Mouse (Mus musculus) midbrain, embryonic 11.5 days (tissue): ENCODE measurements around the gene Ccnf. TPM values are rescaled to one million over a fixed set of nuclear protein-coding genes. Genes with fewer than 3 reads are reported as not detected.

Source experiments
- ATAC-seq: fragments of 200-750 bp; cut with Nextera tagmentation; 2 replicates; pipeline ENCODE4 v1.8.0; 2017; ENCODE audit warnings: moderate TSS enrichment, moderate library complexity; ENCODE audit not compliant: low FRiP score
- DNase-seq: peaks from one replicate; pipeline ENCODE4 v3.0.0; 2015; ENCODE audit warnings: low spot score; ENCODE audit errors: missing footprints
- H3K27ac ChIP-seq: fragments of 300-500 bp; sonication (generic); 2 replicates; pipeline ENCODE4 v1.5.1; 2014; ENCODE audit warnings: low read depth, low read length
- H3K27me3 ChIP-seq: fragments of 300-500 bp; sonication (generic); 2 replicates; pipeline ENCODE4 v1.6.1; 2014; ENCODE audit warnings: mild to moderate bottlenecking, low read length, moderate library complexity, mixed read lengths; ENCODE audit not compliant: control insufficient read depth, insufficient read depth
- H3K36me3 ChIP-seq: fragments of 300-500 bp; sonication (generic); 2 replicates; pipeline ENCODE4 v1.6.1; 2014; ENCODE audit warnings: mild to moderate bottlenecking, low read length, moderate library complexity, mixed read lengths; ENCODE audit not compliant: control insufficient read depth, insufficient read depth
- H3K4me1 ChIP-seq: fragments of 300-500 bp; sonication (generic); 2 replicates; pipeline ENCODE4 v1.6.1; 2014; ENCODE audit warnings: low read length; ENCODE audit not compliant: control insufficient read depth, insufficient read depth
- H3K4me2 ChIP-seq: fragments of 300-500 bp; sonication (generic); 2 replicates; pipeline ENCODE4 v1.6.1; 2014; ENCODE audit warnings: mild to moderate bottlenecking, moderate library complexity
- H3K4me3 ChIP-seq: fragments of 300-500 bp; sonication (generic); 2 replicates; pipeline ENCODE4 v1.5.1; 2014; ENCODE audit warnings: low read depth, low read length
- H3K9ac ChIP-seq: fragments of 300-500 bp; sonication (generic); 2 replicates; pipeline ENCODE4 v1.6.1; 2014; ENCODE audit warnings: low read length
- H3K9me3 ChIP-seq: fragments of 300-500 bp; sonication (generic); 2 replicates; pipeline ENCODE4 v1.6.1; 2016; ENCODE audit warnings: low read length; ENCODE audit not compliant: control insufficient read depth
- WGBS: fragments of 180-500 bp; shearing (Covaris S2); extraction: QIAGEN DNeasy Blood & Tissue Kit; methylation state at CpG from one replicate; pipeline ENCODE4 v1.1.7; 2014; 5-methylcytosine and 5-hydroxymethylcytosine counted together
- polyA plus RNA-seq: library from polyadenylated mRNA; unstranded; fragments of >200 nt; fragmentation: Nextera tagmentation; extraction: Ambion mirVana; gene quantifications from 2 replicates; pipeline ENCODE4 v1.2.1, GENCODE M21; 2014

Ccnf gene
- polyA plus RNA-seq: 89.9 and 98.6 TPM in 2 replicates

GRCm38 (mm10) chr17:24251320-24252069, at the start of gene Ccnf:
Gene Ccnf, minus strand, starts transcription at chr17:24251484.
- peak within 1 kb of the TSS; percentile 72 for H3K4me2 ChIP-seq
- H3K9me3 ChIP-seq: no peaks in the 10 kb centered on the region; the same call in 1 of the 2 replicates
- no peaks in the 10 kb centered on the region for H3K27me3 ChIP-seq
- under 1% methylated on average over 47 of the region's 48 CpGs for WGBS
- DNase-seq (peak; percentile 99), ATAC-seq (peak; percentile 100)
- H3K4me3 ChIP-seq: peak within 1 kb of the TSS; percentile 75
- peak within 1 kb of the TSS; percentile 87 for H3K9ac ChIP-seq
- peaks cover 19% of the 10 kb centered on the region for H3K36me3 ChIP-seq
- H3K4me1 ChIP-seq: peaks cover 8% of the 10 kb centered on the region
- H3K27ac ChIP-seq: peak within 1 kb of the TSS; percentile 64

- Histone ChIP-seq H3K36me3 (no peaks in the 10 kb centered on the region), H3K4me1 (no peaks in the 10 kb centered on the region), H3K9ac (no peak overlapping the region), H3K27me3 (no peaks in the 10 kb centered on the region), H3K27ac (no peak overlapping the region), H3K4me3 (no peak overlapping the region), H3K9me3 (no peaks in the 10 kb centered on the region), H3K4me2 (no peak overlapping the region)
- ATAC-seq: no peak
- whole genome bisulfite sequencing: 81% methylated on average over 4 of the region's 4 CpGs
- no peak for DNase-seq
These were observed 49.4 kb upstream of the Ccnf start for GRCm38 (mm10) chr17:24300651-24301050.

- H3K36me3 ChIP-seq: no peaks in the 10 kb centered on the region
- H3K4me2 ChIP-seq: no peak overlapping the region
- 89% methylated on average over 5 of the region's 5 CpGs for WGBS
- ATAC-seq (no peak), DNase-seq (no peak)
- no peaks in the 10 kb centered on the region for H3K9me3 ChIP-seq
- H3K27ac ChIP-seq: no peak overlapping the region
- H3K9ac ChIP-seq: no peak overlapping the region
- no peaks in the 10 kb centered on the region for H3K27me3 ChIP-seq
- H3K4me3 ChIP-seq: no peak overlapping the region
- no peaks in the 10 kb centered on the region for H3K4me1 ChIP-seq
These were observed 38.1 kb upstream of the Ccnf start for GRCm38 (mm10) chr17:24289338-24289737.

GRCm38 (mm10) chr17:24288477-24288876, 37.2 kb upstream of the Ccnf start:
- no peaks in the 10 kb centered on the region for H3K9me3 ChIP-seq
- H3K4me3 ChIP-seq: no peak overlapping the region
- DNase-seq (no peak), ATAC-seq (no peak)
- H3K4me1 ChIP-seq: no peaks in the 10 kb centered on the region
- no peaks in the 10 kb centered on the region for H3K36me3 ChIP-seq
- no peaks in the 10 kb centered on the region for H3K27me3 ChIP-seq
- H3K9ac ChIP-seq: no peak overlapping the region
- H3K4me2 ChIP-seq: no peak overlapping the region
- no peak overlapping the region for H3K27ac ChIP-seq
- WGBS: 87% methylated on average over 9 of the region's 9 CpGs

- no peak overlapping the region for H3K27ac ChIP-seq
- no peaks in the 10 kb centered on the region for H3K4me1 ChIP-seq
- H3K9ac ChIP-seq: no peak overlapping the region
- H3K27me3 ChIP-seq: no peaks in the 10 kb centered on the region
- H3K4me3 ChIP-seq: no peak overlapping the region
- H3K9me3 ChIP-seq: no peaks in the 10 kb centered on the region
- H3K4me2 ChIP-seq: no peak overlapping the region
- WGBS: 64% methylated on average over 3 of the region's 3 CpGs
- no peak for DNase-seq
- H3K36me3 ChIP-seq: no peaks in the 10 kb centered on the region
- no peak for ATAC-seq
These were observed 34.4 kb upstream of the Ccnf start for GRCm38 (mm10) chr17:24285680-24286079.

- ATAC-seq: no peak
- no peak for DNase-seq
- no peak overlapping the region for H3K4me3 ChIP-seq
- no peak overlapping the region for H3K9ac ChIP-seq
- no peaks in the 10 kb centered on the region for H3K36me3 ChIP-seq
- no peaks in the 10 kb centered on the region for H3K4me1 ChIP-seq
- no peak overlapping the region for H3K27ac ChIP-seq
- WGBS: 81% methylated on average over 9 of the region's 9 CpGs
- no peaks in the 10 kb centered on the region for H3K27me3 ChIP-seq
- no peak overlapping the region for H3K4me2 ChIP-seq
- no peaks in the 10 kb centered on the region for H3K9me3 ChIP-seq
These were observed 32.1 kb upstream of the Ccnf start for GRCm38 (mm10) chr17:24283266-24283818.

- no peaks in the 10 kb centered on the region for H3K36me3 ChIP-seq
- 68% methylated on average over 4 of the region's 4 CpGs for WGBS
- no peak overlapping the region for H3K27ac ChIP-seq
- H3K27me3 ChIP-seq: no peaks in the 10 kb centered on the region
- DNase-seq (no peak), ATAC-seq (no peak)
- H3K4me2 ChIP-seq: no peak overlapping the region
- H3K9ac ChIP-seq: no peak overlapping the region
- no peaks in the 10 kb centered on the region for H3K9me3 ChIP-seq
- no peak overlapping the region for H3K4me3 ChIP-seq
- no peaks in the 10 kb centered on the region for H3K4me1 ChIP-seq
These were observed 31.4 kb upstream of the Ccnf start for GRCm38 (mm10) chr17:24282637-24283036.

GRCm38 (mm10) chr17:24279907-24280306, 28.6 kb upstream of the Ccnf start:
- no peak overlapping the region for H3K27ac ChIP-seq
- H3K4me1 ChIP-seq: no peaks in the 10 kb centered on the region
- no peak for DNase-seq
- H3K27me3 ChIP-seq: no peaks in the 10 kb centered on the region
- no peak overlapping the region for H3K4me3 ChIP-seq
- WGBS: 89% methylated on average over 4 of the region's 4 CpGs
- no peak overlapping the region for H3K9ac ChIP-seq
- no peaks in the 10 kb centered on the region for H3K36me3 ChIP-seq
- no peak for ATAC-seq
- no peaks in the 10 kb centered on the region for H3K9me3 ChIP-seq
- H3K4me2 ChIP-seq: no peak overlapping the region

- Histone ChIP-seq H3K36me3 (no peaks in the 10 kb centered on the region), H3K4me1 (no peaks in the 10 kb centered on the region), H3K9ac (no peak overlapping the region), H3K4me3 (no peak overlapping the region), H3K9me3 (no peaks in the 10 kb centered on the region), H3K27me3 (no peaks in the 10 kb centered on the region), H3K27ac (no peak overlapping the region), H3K4me2 (no peak overlapping the region)
- no peak for ATAC-seq
- DNase-seq: no peak
- 95% methylated on average over 1 of the region's 1 CpGs for WGBS
These were observed 15.8 kb upstream of the Ccnf start for GRCm38 (mm10) chr17:24267133-24267532.
